Mouse (Mus musculus) olfactory bulb, adult 2 months (tissue): Measurements from ENCODE around the gene Wdr38.

ENCODE experiments used
- CTCF ChIP-seq: fragments of 200-500 bp; IDR thresholded peaks from 2 replicates; pipeline ENCODE4 v1.5.1; 2012; ENCODE audit warnings: low read depth, mild to moderate bottlenecking, low read length, moderate library complexity; ENCODE audit not compliant: insufficient read depth
- POLR2A ChIP-seq: fragments of 200-500 bp; IDR thresholded peaks from 2 replicates; pipeline ENCODE4 v1.6.1; 2012; ENCODE audit warnings: mild to moderate bottlenecking, low read depth, low read length, moderate library complexity; ENCODE audit not compliant: insufficient read depth

DNA sequence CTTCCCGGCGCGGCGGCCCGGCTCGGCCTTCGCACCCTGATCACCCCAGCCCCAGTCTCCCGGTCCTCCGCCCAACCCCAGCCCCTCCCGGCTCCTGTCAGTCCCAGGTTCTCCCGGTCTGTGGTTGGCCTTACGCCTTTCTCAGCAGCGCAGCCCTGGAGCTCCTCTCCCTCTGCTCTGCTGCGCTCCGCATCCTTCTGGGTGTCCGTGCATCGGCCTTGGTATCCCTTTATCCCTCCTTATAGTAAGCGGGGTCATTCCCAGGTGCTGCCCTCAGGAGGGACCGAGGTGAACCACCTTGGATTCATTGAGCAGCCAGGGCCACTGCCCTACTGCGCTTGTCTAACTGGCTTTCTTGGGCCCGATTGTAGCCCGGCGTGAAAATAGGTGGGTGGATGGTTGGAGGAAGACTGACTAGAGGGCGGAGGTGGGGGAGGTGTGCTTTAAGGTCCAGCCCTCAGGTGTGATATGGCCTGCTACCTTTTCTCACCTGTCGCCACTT is 11.1 kb downstream of the Wdr38 start:
- TF ChIP-seq CTCF (no peak), POLR2A (no peak)
